9 mouse cellular contexts compared by ENCODE assay signal in the genomic region with DNA sequence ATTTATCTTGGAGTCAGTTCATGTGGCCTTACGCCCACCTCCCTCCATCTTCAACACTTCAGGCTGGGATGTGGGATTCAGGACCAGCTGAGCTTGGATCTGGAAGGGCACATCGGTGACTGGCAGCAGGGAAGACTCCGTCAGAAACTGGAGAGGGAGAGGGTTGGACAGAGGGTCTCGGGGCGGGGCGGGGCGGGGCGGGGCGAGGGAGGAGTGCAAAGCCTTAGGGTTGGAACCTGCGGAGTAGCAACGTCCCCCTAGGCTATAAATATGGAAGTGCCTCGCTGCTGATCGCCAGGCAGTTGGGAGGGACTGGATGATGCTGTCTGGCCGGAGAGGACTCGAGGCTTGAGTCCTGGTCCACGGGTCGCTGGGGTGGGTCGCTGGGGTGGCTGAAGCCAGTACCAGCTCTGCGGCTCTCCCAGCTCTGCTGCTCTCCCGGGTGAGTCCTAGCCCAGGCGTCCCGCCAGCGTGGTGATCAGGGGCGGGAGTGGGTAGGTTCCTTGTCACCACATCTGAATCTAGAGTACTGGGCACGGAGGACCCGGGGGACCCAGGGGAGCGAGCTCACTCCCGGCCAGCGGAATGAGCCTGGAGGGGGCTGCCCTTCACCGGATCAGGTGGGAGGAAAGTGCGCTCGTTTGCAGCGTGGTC. TPM values are rescaled to one million over a fixed set of nuclear protein-coding genes. Genes with fewer than 3 reads are reported as not detected.
DNase-seq lines count a peak whose midpoint lies in the region; ATAC-seq and TF ChIP-seq lines count a peak whose summit lies in the region.
"Had no signal": no experiment of that assay in that cellular context is flagged by ENCODE, and none has a peak within 500 bp of the region (broad histone marks: within the 10 kb centered on the region; RNA-seq: fewer than 3 reads in every experiment).

A gene (plus strand): TSS at position 294 of the 654 bp plus-strand sequence.

- H3K9me3 ChIP-seq in embryonic facial prominence, embryonic 12.5 days = no peaks in the 10 kb centered on the region
- no peaks in the 10 kb centered on the region for H3K9me3 ChIP-seq in lung, embryonic 14.5 days (ENCODE audit: low read depth, low read length)

- peak within 1 kb of the TSS; percentile 96 for H3K4me2 ChIP-seq in embryonic facial prominence, embryonic 12.5 days (replicated peaks)
- H3K4me2 ChIP-seq in lung, embryonic 14.5 days = peak within 1 kb of the TSS; percentile 95

- TF ChIP-seq EP300 in heart, adult 2 months (IDR thresholded peaks at IDR 0.05; ENCODE audit: insufficient read depth, low read depth, low read length) = no peak

- intact Hi-C loops in heart, adult 2 months (cut with DNase I) = no loop called here

- H3K36me3 ChIP-seq in embryonic facial prominence, embryonic 12.5 days = no peaks in the 10 kb centered on the region
- no peaks in the 10 kb centered on the region; the same call in 1 of the 2 replicates for H3K36me3 ChIP-seq in heart, adult 2 months (ENCODE audit: control insufficient read depth, insufficient read depth, low read length)
- no peaks in the 10 kb centered on the region for H3K36me3 ChIP-seq in kidney, adult 2 months (ENCODE audit: control insufficient read depth, insufficient read depth, low read length)
- H3K36me3 ChIP-seq in lung, embryonic 14.5 days (ENCODE audit: insufficient read depth) = no peaks in the 10 kb centered on the region

- peak within 1 kb of the TSS; percentile 58 for H3K4me3 ChIP-seq in embryonic facial prominence, embryonic 12.5 days
- H3K4me3 ChIP-seq in heart, adult 2 months = peak within 1 kb of the TSS; percentile 58
- peak within 1 kb of the TSS; percentile 60 for H3K4me3 ChIP-seq in kidney, adult 2 months (ENCODE audit: insufficient read depth, low read depth, low read length)
- peak within 1 kb of the TSS; percentile 51 for H3K4me3 ChIP-seq in lung, embryonic 14.5 days (ENCODE audit: low read depth, low read length)

- peak; percentile 92 for ATAC-seq in embryonic facial prominence, embryonic 12.5 days (ENCODE audit: insufficient number of reproducible peaks, insufficient read depth, low FRiP score, low TSS enrichment)
- peak; percentile 98 for ATAC-seq in lung, embryonic 14.5 days (ENCODE audit: insufficient read depth)
- ATAC-seq: Patski had no signal

- H3K79me2 ChIP-seq in heart, adult 2 months (replicated peaks; ENCODE audit: control insufficient read depth, insufficient read depth, low read length) = no peaks in the 10 kb centered on the region

- peak; percentile 23 to 26 for DNase-seq in layer of hippocampus, postnatal 36 days
- no peak for DNase-seq in layer of hippocampus, adult 9-10 months (ENCODE audit: low spot score)
- peak; percentile 72 to 78 for DNase-seq in heart, adult 2 months
- DNase-seq in kidney, adult 2 months = peak; percentile 78
- DNase-seq in lung, embryonic 14.5 days = peak; percentile 65
- peak; percentile 75 for DNase-seq in retina, embryonic 14.5 days (ENCODE audit: low spot score)
- peak; percentile 66 for DNase-seq in yolk sac, embryonic 10.5 days (ENCODE audit: low spot score)

- H3K27ac ChIP-seq in embryonic facial prominence, embryonic 12.5 days = no peak within 1 kb of the TSS
- H3K27ac ChIP-seq in heart, adult 2 months = peak within 1 kb of the TSS; percentile 62
- H3K27ac ChIP-seq in kidney, adult 2 months (ENCODE audit: insufficient read depth, low read depth, low read length) = peak within 1 kb of the TSS; percentile 13
- no peak within 1 kb of the TSS for H3K27ac ChIP-seq in lung, embryonic 14.5 days (ENCODE audit: low read depth)

- peaks cover 4% of the 10 kb centered on the region; the same call in 1 of the 2 replicates for H3K4me1 ChIP-seq in embryonic facial prominence, embryonic 12.5 days
- no peaks in the 10 kb centered on the region; the same call in 1 of the 2 replicates for H3K4me1 ChIP-seq in heart, adult 2 months (ENCODE audit: control insufficient read depth, insufficient read depth, low read length)
- peaks cover 9% of the 10 kb centered on the region; the same call in 1 of the 2 replicates for H3K4me1 ChIP-seq in kidney, adult 2 months (ENCODE audit: control insufficient read depth, insufficient read depth, low read length)
- no peaks in the 10 kb centered on the region for H3K4me1 ChIP-seq in lung, embryonic 14.5 days (ENCODE audit: insufficient read depth)

- H3K9ac ChIP-seq in embryonic facial prominence, embryonic 12.5 days = peak within 1 kb of the TSS; percentile 60
- peak within 1 kb of the TSS; percentile 81 for H3K9ac ChIP-seq in heart, adult 2 months (ENCODE audit: low read depth, low read length)
- H3K9ac ChIP-seq in lung, embryonic 14.5 days = peak within 1 kb of the TSS; percentile 50

- H3K27me3 ChIP-seq in embryonic facial prominence, embryonic 12.5 days = no peaks in the 10 kb centered on the region
- H3K27me3 ChIP-seq in heart, adult 2 months (ENCODE audit: control insufficient read depth, insufficient read depth, low read length) = no peaks in the 10 kb centered on the region
- no peaks in the 10 kb centered on the region for H3K27me3 ChIP-seq in kidney, adult 2 months (replicated peaks; ENCODE audit: control insufficient read depth, insufficient read depth, low read length)
- H3K27me3 ChIP-seq in lung, embryonic 14.5 days (ENCODE audit: insufficient read depth, low read length) = no peaks in the 10 kb centered on the region

- TF ChIP-seq POLR2A in heart, adult 2 months (IDR thresholded peaks at IDR 0.05; ENCODE audit: insufficient read depth, low read depth, low read length) = peak; percentile 89
- TF ChIP-seq POLR2A in kidney, adult 2 months (IDR thresholded peaks at IDR 0.05; ENCODE audit: low read depth, low read length) = peak; percentile 87

- TF ChIP-seq CTCF in heart, adult 2 months (IDR thresholded peaks at IDR 0.05) = no peak
- TF ChIP-seq CTCF in kidney, adult 2 months (conservative IDR thresholded peaks at IDR 0.05; ENCODE audit: insufficient read depth, insufficient read length, low read depth, low read length) = no peak
- TF ChIP-seq CTCF in lung, embryonic 14.5 days (IDR thresholded peaks at IDR 0.05; ENCODE audit: low read depth) = peak; percentile 15; the same call in 1 of the 2 replicates

- under 1% methylated on average over 31 of the region's 33 CpGs for WGBS in embryonic facial prominence, embryonic 12.5 days
- WGBS in heart, adult 2 months = 3% methylated on average over 33 of the region's 33 CpGs
- WGBS in kidney, adult 2 months = 3% methylated on average over 33 of the region's 33 CpGs
- under 1% methylated on average over 33 of the region's 33 CpGs for WGBS in lung, embryonic 14.5 days

RNA-seq across cellular contexts. Expression of the gene that starts here (rescaled TPM):
- 1 to 10 TPM; 1.7 to 2.4 TPM for total RNA-seq in layer of hippocampus, postnatal 36 days (2021)
- 3.8 and 4.9 TPM in 2 replicates for polyA plus RNA-seq in embryonic facial prominence, embryonic 12.5 days (2016; fragmentation: Nextera tagmentation; extraction: Ambion mirVana)
- 10 to 100 TPM; 47.8 to 55.4 TPM for total RNA-seq in heart, adult 2 months (2021)
- 50.6 and 69.4 TPM in 2 replicates for polyA plus RNA-seq in heart, adult 2 months (2012; rRNA removed)
- polyA plus RNA-seq in kidney, adult 2 months (2012; rRNA removed) = 73.4 and 83.4 TPM in 2 replicates
- polyA plus RNA-seq in lung, embryonic 14.5 days (2014; fragmentation: Nextera tagmentation; extraction: Ambion mirVana) = 2.0 and 3.9 TPM in 2 replicates
- polyA plus RNA-seq: Patski had no signal

Comparison
In these comparisons a context has a peak if more than half of its experiments do, and no peak if none do; other contexts are left out.
1. RNA of the gene that starts here (total RNA-seq): 47.8 to 55.4 TPM in heart, adult 2 months; 1.7 to 2.4 TPM in layer of hippocampus, postnatal 36 days; every median in the first group is over 10 times any median in the second.
2. H3K27ac ChIP-seq: peak in heart, adult 2 months (single experiment) and kidney, adult 2 months (single experiment); none in embryonic facial prominence, embryonic 12.5 days (single experiment) and lung, embryonic 14.5 days (single experiment).
3. Peak in every context shown above with its lines, with median percentiles within 50 percentile points of each other: H3K4me3 ChIP-seq and H3K9ac ChIP-seq.